Mouse (Mus musculus) liver, adult 2 months (tissue): ENCODE data around the gene Rarb.

Experiments
- CTCF ChIP-seq: fragments of 200-500 bp; IDR thresholded peaks from 2 replicates; pipeline ENCODE4 v1.5.1; 2011; ENCODE audit warnings: low read depth, low read length, control low read depth
- POLR2A ChIP-seq: fragments of 200-500 bp; IDR thresholded peaks from 2 replicates; pipeline ENCODE4 v1.6.1; 2011; ENCODE audit warnings: low read length, control low read depth; ENCODE audit not compliant: insufficient read depth; ENCODE audit errors: extremely low read depth

DNA sequence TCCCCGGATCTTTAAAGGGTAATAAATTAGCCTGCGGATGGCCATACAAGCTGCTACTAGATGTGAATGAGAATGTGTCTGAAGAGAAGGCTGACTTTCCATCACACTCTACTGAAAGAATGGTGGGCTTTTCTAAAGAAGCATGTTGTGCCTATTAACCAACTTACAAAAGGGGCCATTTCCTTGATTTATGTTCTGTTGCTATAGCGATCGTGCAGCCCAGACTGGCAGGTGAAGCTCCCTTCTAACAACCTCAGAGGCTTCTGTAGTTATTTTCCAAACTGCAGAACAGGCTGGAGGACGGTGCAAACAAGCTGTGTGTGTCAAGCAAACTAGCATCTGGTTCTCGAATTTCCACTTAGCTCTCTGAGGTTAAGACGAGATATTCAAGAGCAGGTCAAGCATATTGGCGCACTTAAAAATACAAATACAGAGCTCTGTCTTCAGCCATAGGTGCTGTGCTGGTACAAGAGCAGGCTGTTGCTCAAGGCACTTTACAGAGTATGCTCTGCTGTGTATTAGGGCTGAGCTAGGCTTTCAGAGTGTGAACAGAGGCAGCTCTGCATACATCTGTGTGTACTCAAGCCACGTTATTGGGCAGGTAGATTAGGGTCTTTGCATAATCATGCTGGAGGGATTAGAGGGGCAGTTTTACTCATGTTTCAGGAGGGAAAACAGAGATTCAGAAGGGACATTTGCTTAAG lies 85.2 kb downstream of the Rarb start:
- TF ChIP-seq CTCF: no peak
- no peak for TF ChIP-seq POLR2A
